Mouse (Mus musculus): ENCODE data around the gene Cyp1a2.
"Not testable (repeated sequence)": the region's sequence is repeated elsewhere in the genome, so short reads cannot be mapped to it uniquely, and the experiment has no call there.

Cyp1a2 gene

GRCm38 (mm10) chr9:57683520-57683919 lies at the start of gene Cyp1a2:
Cyp1a2 (minus strand) TSS chr9:57683703.
- no peak for DNase-seq (ENCODE audit: low spot score)

DNA sequence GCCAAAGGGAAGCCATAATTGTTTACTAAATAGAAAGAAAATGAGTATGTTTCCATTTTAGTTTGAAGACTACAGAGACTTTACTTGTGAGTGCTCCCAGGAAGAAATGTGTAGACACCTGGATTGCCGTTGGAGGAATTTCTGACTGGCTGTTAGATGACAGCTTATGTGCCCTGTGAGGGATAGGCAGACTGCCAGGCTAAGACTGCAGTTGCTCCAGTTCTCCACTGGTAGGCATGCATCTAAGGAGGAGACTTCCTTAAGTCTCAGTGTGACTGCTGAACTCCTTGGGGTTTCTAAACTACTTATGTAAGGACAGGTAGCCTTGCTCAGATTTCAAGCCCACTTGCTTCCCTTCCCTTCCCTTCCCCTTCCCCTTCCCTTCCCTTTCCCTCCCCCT lies 44.8 kb upstream of the Cyp1a2 start:
- no peak for DNase-seq (ENCODE audit: low spot score)

- no peak for DNase-seq (ENCODE audit: low spot score)
Observed at GRCm38 (mm10) chr9:57724701-57725100, 41.2 kb upstream of the Cyp1a2 start.

GRCm38 (mm10) chr9:57723796-57724195 lies 40.3 kb upstream of the Cyp1a2 start:
- DNase-seq (ENCODE audit: low spot score): no peak

GRCm38 (mm10) chr9:57723315-57723715 lies 39.8 kb upstream of the Cyp1a2 start:
- DNase-seq (ENCODE audit: low spot score): peak; percentile 15

GRCm38 (mm10) chr9:57722371-57722770 lies 38.9 kb upstream of the Cyp1a2 start:
- no peak for DNase-seq (ENCODE audit: low spot score)

GRCm38 (mm10) chr9:57720736-57721135 lies 37.2 kb upstream of the Cyp1a2 start:
- no peak for DNase-seq (ENCODE audit: low spot score)

DNA sequence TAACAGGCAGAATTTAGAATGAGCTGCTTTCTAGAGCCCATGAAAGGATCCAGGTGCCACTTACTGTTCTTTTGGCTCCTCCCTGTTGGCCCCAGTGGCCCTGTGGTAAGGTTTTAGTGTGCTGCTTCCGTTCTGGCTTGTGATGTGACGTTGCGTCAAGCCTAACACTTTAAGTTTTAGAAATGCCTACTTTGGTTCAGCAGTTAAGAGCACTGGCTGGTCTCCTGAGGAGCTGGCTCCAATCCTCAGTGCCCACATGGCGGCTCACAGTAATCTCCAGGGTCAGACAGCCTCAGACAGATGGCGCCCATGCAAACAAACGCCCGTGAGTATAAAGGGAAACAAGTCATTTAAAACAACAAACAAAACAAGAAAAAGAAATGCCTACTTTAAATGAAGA lies 34.9 kb upstream of the Cyp1a2 start:
- DNase-seq (ENCODE audit: low spot score): no peak

DNA sequence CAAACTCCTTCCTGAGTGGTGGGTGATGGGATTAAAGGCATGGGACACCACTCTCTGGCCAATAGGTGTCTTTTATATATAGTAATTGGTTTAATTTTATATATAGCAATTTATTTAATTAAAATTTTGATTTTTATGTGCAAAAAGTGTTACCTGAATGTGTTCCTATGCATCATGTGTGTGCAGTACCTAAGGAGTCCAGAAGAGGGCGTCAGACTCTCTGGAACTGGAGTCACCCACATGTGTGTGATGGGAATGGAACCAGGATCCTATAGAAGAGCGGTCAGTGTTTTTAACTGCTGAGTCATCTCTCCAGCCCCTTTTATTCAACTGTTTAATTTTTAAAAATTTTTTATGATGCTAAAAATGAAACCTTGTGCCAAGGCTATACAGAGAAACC lies 28.7 kb upstream of the Cyp1a2 start:
- no peak for DNase-seq (ENCODE audit: low spot score)

DNA sequence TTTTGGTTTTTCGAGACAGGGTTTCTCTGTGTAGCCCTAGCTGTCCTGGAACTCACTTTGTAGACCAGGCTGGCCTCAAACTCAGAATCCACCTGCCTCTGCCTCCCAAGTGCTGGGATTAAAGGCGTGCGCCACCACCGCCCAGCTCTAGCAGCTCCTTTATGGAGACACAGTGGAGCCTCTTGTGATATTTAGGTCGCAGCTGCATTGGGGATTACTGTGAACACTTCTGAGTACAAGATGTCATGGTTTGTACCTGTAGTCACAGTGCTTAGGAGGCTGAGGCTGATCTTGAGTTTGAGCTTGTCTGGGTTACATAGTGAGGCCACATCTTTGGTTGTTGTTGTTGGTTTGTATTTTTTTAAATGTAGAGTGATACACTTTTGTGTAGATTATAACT lies 26.7 kb upstream of the Cyp1a2 start:
- not testable (repeated sequence) for DNase-seq (ENCODE audit: low spot score)

GRCm38 (mm10) chr9:57708720-57709274 lies 25.3 kb upstream of the Cyp1a2 start:
- DNase-seq (ENCODE audit: low spot score): peak; percentile 51

- DNase-seq (ENCODE audit: low spot score): peak; percentile 56
Observed at GRCm38 (mm10) chr9:57708068-57708719, 24.7 kb upstream of the Cyp1a2 start, which contains the start of gene Edc3. Edc3 (plus strand) TSS chr9:57708540.

DNA sequence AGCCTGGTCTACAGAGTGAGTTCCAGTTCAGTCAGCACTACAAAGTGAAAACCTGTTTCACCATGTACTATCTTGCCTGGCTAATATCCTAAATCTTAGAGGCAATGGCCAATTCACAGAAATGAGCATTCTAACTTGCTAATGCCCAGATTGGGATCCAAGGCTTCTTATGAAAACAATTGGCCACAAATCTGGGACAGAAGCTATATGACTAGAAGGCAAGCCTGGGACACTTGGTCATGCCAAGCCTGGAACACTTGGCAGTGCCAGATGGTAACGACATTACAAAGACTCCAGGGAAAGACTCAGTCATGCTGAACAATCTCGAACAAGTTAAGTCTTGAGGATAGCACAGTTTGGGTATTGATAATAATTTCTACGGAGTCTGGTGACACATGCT lies 23.0 kb upstream of the Cyp1a2 start:
- DNase-seq (ENCODE audit: low spot score): no peak

GRCm38 (mm10) chr9:57698466-57699150 lies 15.1 kb upstream of the Cyp1a2 start:
- DNase-seq (ENCODE audit: low spot score): peak; percentile 29

GRCm38 (mm10) chr9:57697380-57697779 lies 13.9 kb upstream of the Cyp1a2 start:
- no peak for DNase-seq (ENCODE audit: low spot score)

GRCm38 (mm10) chr9:57696380-57697285 lies 13.1 kb upstream of the Cyp1a2 start:
- peak; percentile 35 for DNase-seq (ENCODE audit: low spot score)

DNA sequence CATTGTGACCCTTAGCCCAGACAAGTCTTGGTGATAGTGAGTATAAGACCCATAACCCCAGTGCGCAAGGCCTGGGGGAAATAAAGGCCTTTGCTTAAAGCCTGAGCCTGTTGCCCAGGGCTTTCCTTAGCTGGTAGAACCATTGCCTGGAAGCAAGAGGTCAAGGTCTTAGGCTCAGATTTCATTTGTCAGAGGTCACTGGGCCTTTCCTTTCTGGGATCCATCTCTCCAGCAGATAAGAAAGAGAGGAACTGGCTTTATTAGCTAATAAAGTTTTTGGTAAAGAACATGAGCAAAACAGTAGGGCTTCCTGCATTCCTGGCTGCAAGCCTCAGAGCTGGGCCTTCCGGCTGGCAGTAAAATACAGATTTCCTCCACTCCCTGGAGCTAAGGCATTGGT lies 10.6 kb upstream of the Cyp1a2 start:
- DNase-seq (ENCODE audit: low spot score): no peak

DNA sequence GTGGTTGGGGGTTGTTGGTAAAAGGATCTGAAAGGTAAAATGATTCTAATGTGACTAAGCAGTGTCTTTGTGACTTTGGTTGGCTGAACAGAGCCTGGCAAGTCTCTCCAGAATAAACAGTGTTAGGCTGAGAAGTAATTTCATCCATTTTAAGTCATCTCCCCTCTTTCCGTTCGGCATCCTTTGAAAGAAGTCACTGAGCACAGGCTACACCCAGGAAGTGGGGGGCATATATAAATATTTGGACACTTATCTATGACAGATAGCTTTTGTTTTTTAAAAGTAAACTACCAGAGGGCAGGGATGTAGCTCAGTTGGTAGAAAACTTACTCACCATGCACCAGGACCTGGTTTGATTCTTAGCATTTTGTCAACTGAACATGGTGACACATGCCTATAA lies 5.1 kb upstream of the Cyp1a2 start:
- DNase-seq (ENCODE audit: low spot score): no peak

DNA sequence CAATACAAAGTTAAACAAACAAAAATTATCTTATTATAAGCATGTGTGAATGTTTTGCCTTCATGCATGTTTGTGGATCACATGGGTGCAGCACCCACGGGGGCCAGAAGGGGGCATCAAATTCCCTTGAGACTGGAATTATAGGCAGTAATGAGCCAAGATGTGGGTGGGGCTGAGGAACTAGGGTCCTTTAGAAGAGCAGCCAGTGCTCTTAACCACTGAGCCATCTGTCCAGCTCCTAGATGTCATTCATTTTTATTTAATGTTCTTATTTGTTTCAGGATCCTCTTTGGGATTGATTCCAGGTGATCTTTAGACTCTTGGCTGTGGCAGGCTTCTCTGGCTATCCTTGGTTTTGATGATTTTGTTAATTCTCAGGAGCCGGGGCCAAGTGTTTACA lies 4.7 kb upstream of the Cyp1a2 start:
- no peak for DNase-seq (ENCODE audit: low spot score)

DNA sequence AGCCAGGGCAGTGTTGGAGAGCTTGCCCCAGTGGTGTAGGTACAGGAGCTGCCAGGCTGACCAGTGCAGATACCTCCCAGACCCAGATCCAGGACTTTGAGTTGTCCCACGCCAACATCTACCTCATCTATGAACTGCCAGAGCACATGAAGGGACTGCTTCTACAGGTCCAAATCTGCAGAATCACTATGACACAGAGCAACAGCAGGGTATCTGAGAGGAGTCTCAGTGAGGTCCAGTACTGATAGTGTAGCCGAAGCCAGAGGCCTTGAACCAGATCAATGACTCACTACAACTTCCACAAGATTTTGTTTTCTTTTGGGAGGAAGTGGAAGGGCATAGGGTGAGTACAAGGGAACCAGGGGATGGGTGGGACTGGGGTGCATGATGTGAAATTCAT lies 4.2 kb upstream of the Cyp1a2 start, which contains the start of gene Cyp1a1:
Cyp1a1 (plus strand) TSS at position 178 of the 400 bp plus-strand sequence.
- no peak for DNase-seq (ENCODE audit: low spot score)

DNA sequence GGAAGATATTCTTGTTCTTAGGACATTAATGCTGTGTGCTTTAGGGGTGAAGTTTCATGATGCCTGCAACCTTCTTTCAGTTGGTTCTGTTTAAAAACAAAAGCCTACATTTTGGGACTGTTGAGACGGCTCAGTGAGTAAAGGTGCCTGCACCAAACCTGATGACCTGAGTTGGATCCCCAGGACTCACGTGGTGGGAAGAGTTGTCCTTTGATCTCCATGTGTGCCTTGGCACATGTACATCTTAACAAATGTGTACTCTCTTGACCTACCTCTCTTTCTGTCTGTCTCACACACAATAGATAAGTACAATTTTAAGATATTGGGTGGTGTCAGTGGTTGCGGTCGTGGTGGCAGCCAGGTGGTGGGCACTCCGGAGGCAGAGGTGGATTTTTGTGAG lies 2.5 kb upstream of the Cyp1a2 start:
- DNase-seq (ENCODE audit: low spot score): no peak

GRCm38 (mm10) chr9:57681411-57681810 lies 2.1 kb downstream of the Cyp1a2 start:
- DNase-seq (ENCODE audit: low spot score): no peak
